Mouse (Mus musculus): ENCODE data around the gene Dnhd1. TPM values are rescaled to one million over a fixed set of nuclear protein-coding genes. Genes with fewer than 3 reads are reported as not detected.
A peak's percentile ranks its signal among the peaks of the same experiment; 100 is the strongest.
"Not testable (repeated sequence)": the region's sequence is repeated elsewhere in the genome, so short reads cannot be mapped to it uniquely, and the experiment has no call there.

Gene Dnhd1
- polyA plus RNA-seq, 2 experiments: 1.4 to 10.9 TPM

DNA sequence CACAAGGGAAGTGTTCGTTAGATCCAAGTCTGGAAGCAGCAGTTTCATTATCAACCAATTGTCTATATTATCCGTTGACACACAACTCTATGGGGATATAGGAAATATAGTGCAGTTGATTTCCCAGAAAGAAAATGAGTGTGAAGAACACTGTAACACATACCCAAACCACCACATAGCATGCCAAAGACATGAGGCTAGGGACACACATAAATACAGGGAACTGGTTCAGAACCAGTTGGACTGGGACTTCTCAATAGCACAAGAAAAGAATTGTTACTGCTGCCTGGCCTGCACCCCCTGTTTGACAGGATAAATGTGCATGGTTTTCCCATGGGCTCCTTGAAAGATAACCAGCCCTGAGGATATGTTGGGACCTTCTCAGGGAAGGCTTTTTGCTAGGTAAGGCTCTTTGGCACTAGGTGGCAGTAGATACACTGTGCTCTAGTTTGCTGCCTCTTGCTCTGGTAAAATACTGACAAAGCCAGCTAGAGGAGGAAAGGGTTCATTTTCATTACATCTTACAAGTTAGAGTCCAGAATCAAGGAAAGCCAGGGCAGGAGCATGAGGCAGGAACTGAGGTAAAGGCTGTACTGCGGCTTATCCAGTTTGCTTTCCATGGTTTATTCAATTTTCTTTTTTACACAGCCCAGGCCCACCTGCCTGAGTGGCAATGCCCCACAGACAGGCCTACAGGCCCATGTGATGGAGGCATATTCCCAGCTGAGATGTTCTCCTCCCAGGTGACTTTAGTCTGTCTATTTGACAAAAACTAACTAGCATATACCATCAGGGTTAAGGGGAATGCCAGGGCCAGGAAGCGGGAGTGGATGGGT is 75.7 kb downstream of the Dnhd1 start:
- Histone ChIP-seq H3K4me3 (replicated peaks; ENCODE audit: low read length) (no peak overlapping the region), H3K27me3 (ENCODE audit: control insufficient read depth, insufficient read depth, low read length) (no peaks in the 10 kb centered on the region), H3K9me3 (ENCODE audit: control insufficient read depth, low read length) (no peaks in the 10 kb centered on the region), H3K27ac (replicated peaks; ENCODE audit: low read depth, low read length) (no peak overlapping the region), H3K4me2 (replicated peaks; ENCODE audit: low read depth, low read length, severe bottlenecking) (no peak overlapping the region), H3K9ac (ENCODE audit: low read depth, low read length, severe bottlenecking) (no peak overlapping the region), H3K4me1 (ENCODE audit: control insufficient read depth, insufficient read depth, low read length) (no peaks in the 10 kb centered on the region), H3K36me3 (ENCODE audit: control insufficient read depth, insufficient read depth, low read length) (peaks cover 15% of the 10 kb centered on the region)
- peak; percentile 77; the same call in 1 of the 2 replicates for ATAC-seq (ENCODE audit: low FRiP score, low read depth)
- no peak for TF ChIP-seq POLR2A (IDR thresholded peaks at IDR 0.05; ENCODE audit: borderline replicate concordance, extremely low read depth, insufficient read depth, insufficient read length)
- DNase-seq (ENCODE audit: low spot score): peak; percentile 76
- WGBS: 71% methylated on average over 4 of the region's 4 CpGs

DNA sequence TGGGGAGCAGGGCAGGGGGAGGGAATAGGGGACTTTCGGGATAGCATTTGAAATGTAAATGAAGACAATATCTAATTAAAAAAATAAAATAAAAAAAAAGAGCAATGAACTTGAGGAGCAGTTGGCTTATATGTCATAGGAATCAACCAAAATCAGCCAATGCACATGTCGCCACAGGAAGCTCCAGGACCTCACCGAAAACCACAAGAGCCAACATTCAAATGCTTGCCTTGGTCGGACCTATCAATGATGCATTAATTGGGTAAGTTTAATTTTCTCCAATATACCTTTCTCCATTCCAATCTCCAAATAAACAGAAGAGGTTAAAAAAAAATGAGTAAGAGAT is 76.3 kb downstream of the Dnhd1 start:
- Histone ChIP-seq H3K36me3 (ENCODE audit: control insufficient read depth, insufficient read depth, low read length) (peaks cover 21% of the 10 kb centered on the region), H3K9ac (ENCODE audit: low read depth, low read length, severe bottlenecking) (no peak overlapping the region), H3K4me3 (replicated peaks; ENCODE audit: low read length) (no peak overlapping the region), H3K27me3 (ENCODE audit: control insufficient read depth, insufficient read depth, low read length) (no peaks in the 10 kb centered on the region), H3K9me3 (ENCODE audit: control insufficient read depth, low read length) (no peaks in the 10 kb centered on the region), H3K27ac (replicated peaks; ENCODE audit: low read depth, low read length) (no peak overlapping the region), H3K4me2 (replicated peaks; ENCODE audit: low read depth, low read length, severe bottlenecking) (no peak overlapping the region), H3K4me1 (ENCODE audit: control insufficient read depth, insufficient read depth, low read length) (no peaks in the 10 kb centered on the region)
- WGBS: 90% methylated on average over 4 of the region's 4 CpGs
- ATAC-seq (ENCODE audit: low FRiP score, low read depth): no peak
- no peak for DNase-seq (ENCODE audit: low spot score)
- TF ChIP-seq POLR2A (IDR thresholded peaks at IDR 0.05; ENCODE audit: borderline replicate concordance, extremely low read depth, insufficient read depth, insufficient read length): no peak

DNA sequence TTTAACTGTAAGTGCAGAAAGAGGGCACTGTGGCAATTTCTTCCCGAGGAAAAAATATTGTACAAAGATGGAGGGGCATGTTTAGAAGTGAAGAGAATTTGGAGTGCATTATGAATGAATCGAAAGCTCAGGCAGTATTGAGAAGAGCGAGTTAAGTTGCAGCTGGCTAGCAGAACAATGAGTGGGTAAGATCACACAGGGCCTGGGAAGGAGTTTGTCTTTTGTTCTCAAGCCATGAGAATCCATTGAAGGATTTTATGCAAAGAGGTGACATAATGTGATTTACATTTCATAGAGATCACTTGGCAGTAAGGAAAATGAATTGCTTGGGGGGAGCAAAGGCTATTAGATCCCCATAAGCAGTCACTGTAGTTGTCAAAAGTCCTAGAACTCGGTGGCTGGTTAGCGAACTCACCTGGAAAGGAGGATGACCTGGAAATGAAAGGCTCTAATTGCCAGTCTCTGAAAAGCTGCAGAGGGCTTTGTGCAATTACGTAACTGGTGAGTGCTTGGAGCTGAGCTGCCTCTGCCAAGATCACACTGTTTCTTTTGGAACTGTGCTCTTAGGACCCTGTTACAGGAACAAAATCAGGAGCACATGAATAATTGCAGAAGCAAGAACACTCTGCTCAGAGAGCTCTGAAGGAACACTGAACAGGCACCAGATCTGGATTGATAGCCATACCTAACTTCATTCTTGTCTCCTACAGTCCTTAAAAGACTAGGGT is 78.2 kb downstream of the Dnhd1 start:
- peak overlapping the region; percentile 48 for H3K27ac ChIP-seq (replicated peaks; ENCODE audit: low read depth, low read length)
- ATAC-seq (ENCODE audit: low FRiP score, low read depth): no peak

DNA sequence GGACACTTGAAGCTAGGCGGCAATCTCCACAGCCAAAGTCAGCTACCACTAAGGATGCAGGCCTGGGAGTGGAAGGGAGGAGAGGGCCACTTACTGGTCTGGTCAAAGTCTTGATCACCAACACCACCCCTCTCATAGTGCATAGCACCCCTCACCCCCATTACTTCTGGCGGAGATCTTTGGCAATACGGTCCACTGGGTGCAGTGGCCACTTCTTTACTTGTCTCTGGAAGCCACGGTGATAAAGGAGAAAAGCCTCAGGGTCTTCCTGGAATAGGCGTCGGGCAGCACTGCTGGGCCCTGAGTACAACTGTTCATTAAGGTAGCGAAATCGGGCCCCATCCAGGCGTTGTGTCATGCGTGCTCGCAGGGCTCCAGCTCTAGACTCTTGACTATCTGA is 83.2 kb downstream of the Dnhd1 start:
- peaks cover 46% of the 10 kb centered on the region for H3K36me3 ChIP-seq (ENCODE audit: control insufficient read depth, insufficient read depth, low read length)
- H3K4me1 ChIP-seq (ENCODE audit: control insufficient read depth, insufficient read depth, low read length): peaks cover 21% of the 10 kb centered on the region
- no peak for ATAC-seq (ENCODE audit: low FRiP score, low read depth)
- no peak for DNase-seq (ENCODE audit: low spot score)
- H3K27ac ChIP-seq (replicated peaks; ENCODE audit: low read depth, low read length): no peak overlapping the region
- 96% methylated on average over 11 of the region's 11 CpGs for WGBS
- no peak overlapping the region for H3K4me3 ChIP-seq (replicated peaks; ENCODE audit: low read length)
- no peak for TF ChIP-seq POLR2A (IDR thresholded peaks at IDR 0.05; ENCODE audit: borderline replicate concordance, extremely low read depth, insufficient read depth, insufficient read length)
- no peaks in the 10 kb centered on the region for H3K27me3 ChIP-seq (ENCODE audit: control insufficient read depth, insufficient read depth, low read length)
- no peaks in the 10 kb centered on the region for H3K9me3 ChIP-seq (ENCODE audit: control insufficient read depth, low read length)
- H3K9ac ChIP-seq (ENCODE audit: low read depth, low read length, severe bottlenecking): no peak overlapping the region
- no peak overlapping the region for H3K4me2 ChIP-seq (replicated peaks; ENCODE audit: low read depth, low read length, severe bottlenecking)

More for the DNA sequence above, 78.2 kb downstream of the Dnhd1 start:
- Histone ChIP-seq H3K4me3 (replicated peaks; ENCODE audit: low read length) (no peak overlapping the region), H3K27me3 (ENCODE audit: control insufficient read depth, insufficient read depth, low read length) (no peaks in the 10 kb centered on the region), H3K9ac (ENCODE audit: low read depth, low read length, severe bottlenecking) (no peak overlapping the region), H3K9me3 (ENCODE audit: control insufficient read depth, low read length) (no peaks in the 10 kb centered on the region), H3K4me2 (replicated peaks; ENCODE audit: low read depth, low read length, severe bottlenecking) (no peak overlapping the region), H3K36me3 (ENCODE audit: control insufficient read depth, insufficient read depth, low read length) (peaks cover 40% of the 10 kb centered on the region), H3K4me1 (ENCODE audit: control insufficient read depth, insufficient read depth, low read length) (no peaks in the 10 kb centered on the region)
- TF ChIP-seq POLR2A (IDR thresholded peaks at IDR 0.05; ENCODE audit: borderline replicate concordance, extremely low read depth, insufficient read depth, insufficient read length): no peak
- no peak for DNase-seq (ENCODE audit: low spot score)
- 78% methylated on average over 6 of the region's 6 CpGs for WGBS

DNA sequence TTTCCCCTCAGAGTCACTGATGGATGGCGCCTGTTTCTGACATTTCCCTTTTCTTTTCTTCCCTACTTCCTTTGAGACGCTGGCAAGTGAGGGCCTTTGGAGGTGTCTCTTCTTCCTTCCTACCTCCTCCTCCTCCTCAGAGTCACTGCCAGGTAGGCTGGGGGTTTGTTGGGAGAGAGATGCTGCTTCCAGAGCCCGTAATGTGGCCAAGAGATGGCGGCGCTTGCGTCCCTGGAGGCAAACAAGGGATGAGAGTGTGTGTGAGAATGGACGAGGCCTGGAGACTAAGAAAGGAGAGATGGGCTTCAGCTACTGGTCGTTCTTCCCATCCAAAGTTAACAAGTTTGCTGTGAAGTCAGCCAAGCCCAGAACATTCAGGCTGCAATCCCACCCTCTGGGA is 84.2 kb downstream of the Dnhd1 start:
- Histone ChIP-seq H3K9me3 (ENCODE audit: control insufficient read depth, low read length) (no peaks in the 10 kb centered on the region), H3K9ac (ENCODE audit: low read depth, low read length, severe bottlenecking) (no peak overlapping the region), H3K27me3 (ENCODE audit: control insufficient read depth, insufficient read depth, low read length) (no peaks in the 10 kb centered on the region), H3K4me2 (replicated peaks; ENCODE audit: low read depth, low read length, severe bottlenecking) (no peak overlapping the region; the same call in 1 of the 2 replicates), H3K27ac (replicated peaks; ENCODE audit: low read depth, low read length) (no peak overlapping the region), H3K36me3 (ENCODE audit: control insufficient read depth, insufficient read depth, low read length) (peaks cover 39% of the 10 kb centered on the region), H3K4me3 (replicated peaks; ENCODE audit: low read length) (no peak overlapping the region), H3K4me1 (ENCODE audit: control insufficient read depth, insufficient read depth, low read length) (peaks cover 25% of the 10 kb centered on the region)
- DNase-seq (ENCODE audit: low spot score): no peak
- ATAC-seq (ENCODE audit: low FRiP score, low read depth): no peak
- no peak for TF ChIP-seq POLR2A (IDR thresholded peaks at IDR 0.05; ENCODE audit: borderline replicate concordance, extremely low read depth, insufficient read depth, insufficient read length)
- 88% methylated on average over 8 of the region's 8 CpGs for WGBS

DNA sequence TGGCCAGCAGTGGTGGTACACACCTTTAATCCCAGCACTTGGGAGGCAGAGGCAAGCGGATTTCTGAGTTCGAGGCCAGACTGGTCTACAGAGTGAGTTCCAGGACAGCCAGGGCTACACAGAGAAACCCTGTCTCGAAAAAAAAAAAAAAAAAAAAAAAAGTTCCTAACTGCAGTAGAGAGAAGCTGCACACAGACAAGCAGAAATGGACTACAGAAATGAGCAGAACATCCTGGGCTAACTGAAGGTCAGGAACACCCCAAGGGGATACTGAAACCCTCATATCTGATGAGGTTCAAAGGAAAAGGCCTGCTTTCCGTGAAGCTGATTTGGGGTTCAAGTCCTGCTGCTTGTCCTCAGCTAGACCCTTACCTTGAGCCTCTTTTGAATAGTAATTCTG is 84.8 kb downstream of the Dnhd1 start:
- H3K27me3 ChIP-seq (ENCODE audit: control insufficient read depth, insufficient read depth, low read length); H3K9me3 ChIP-seq (ENCODE audit: control insufficient read depth, low read length); DNase-seq (ENCODE audit: low spot score); ATAC-seq (ENCODE audit: low FRiP score, low read depth): not testable (repeated sequence)
- Histone ChIP-seq H3K4me3 (replicated peaks; ENCODE audit: low read length) (peak overlapping the region; percentile 86), H3K36me3 (ENCODE audit: control insufficient read depth, insufficient read depth, low read length) (peaks cover 45% of the 10 kb centered on the region), H3K27ac (replicated peaks; ENCODE audit: low read depth, low read length) (peak overlapping the region; percentile 85), H3K4me2 (replicated peaks; ENCODE audit: low read depth, low read length, severe bottlenecking) (peak overlapping the region; percentile 70), H3K9ac (ENCODE audit: low read depth, low read length, severe bottlenecking) (peak overlapping the region; percentile 89), H3K4me1 (ENCODE audit: control insufficient read depth, insufficient read depth, low read length) (peaks cover 25% of the 10 kb centered on the region)
- WGBS: 43% methylated on average over 4 of the region's 4 CpGs

Data from limb, embryonic 14.5 days (tissue).